Mouse (Mus musculus) ovary, adult 10 weeks (tissue): ENCODE results near the gene Naa16. TPM values are rescaled to one million over a fixed set of nuclear protein-coding genes. Genes with fewer than 3 reads are reported as not detected.

Source experiments
- polyA plus RNA-seq: library from polyadenylated mRNA; stranded (reverse); fragments of 350-450 nt; fragmentation: Illumina TruSeq; extraction: RNeasy Lipid Tissue Mini Kit (QIAGEN cat#74804); gene quantifications from one replicate; pipeline ENCODE4 v1.2.3, GENCODE M21; 2014

The Naa16 gene
- 78.3 TPM for polyA plus RNA-seq

GRCm38 (mm10) chr14:79390265-79390926 is at the start of gene Naa16:
Gene Naa16 (minus strand): TSS chr14:79390778.

DNA sequence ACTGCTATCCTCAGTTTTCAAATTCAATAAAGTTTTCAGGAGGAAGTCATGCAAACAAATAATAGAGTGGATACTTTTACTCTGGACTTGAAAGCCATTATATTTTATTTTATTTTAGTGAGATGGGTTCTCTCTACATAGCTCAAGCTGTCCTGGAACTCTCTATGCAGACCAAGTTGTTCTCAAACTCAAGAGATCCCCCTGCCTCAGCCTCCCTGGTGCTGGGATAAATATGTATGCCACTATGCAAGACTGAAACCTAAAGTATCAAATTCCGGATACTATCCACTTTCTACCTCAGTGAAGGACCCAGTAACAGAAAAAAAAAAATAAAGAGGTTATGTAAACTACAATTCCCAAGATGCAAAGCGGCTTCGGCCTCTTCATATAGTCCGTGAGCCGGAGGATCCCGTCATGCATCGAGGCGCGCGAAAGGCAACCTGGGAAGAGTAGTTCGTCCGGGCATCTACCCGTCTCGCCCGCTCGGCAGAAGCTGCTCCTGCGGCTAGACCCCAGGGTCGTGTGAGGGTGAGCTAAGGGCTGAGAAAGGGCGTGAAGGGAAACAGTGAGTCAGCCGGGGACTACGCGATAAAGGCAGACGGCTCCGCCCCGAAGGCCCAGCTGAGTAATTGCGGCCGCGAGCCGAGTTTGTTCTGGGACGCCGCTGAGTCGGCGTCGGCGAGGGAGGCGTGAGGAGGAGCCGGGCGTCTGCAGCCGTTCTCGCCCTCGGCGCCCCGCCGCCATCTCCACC is 35.6 kb upstream of the Naa16 start, which contains the start of gene Kbtbd7:
Gene Kbtbd7 (plus strand): TSS at position 533 of the 751 bp plus-strand sequence.

GRCm38 (mm10) chr14:79397321-79398122 is 6.9 kb upstream of the Naa16 start, which contains the start of gene Mtrf1:
Gene Mtrf1 (plus strand): TSS chr14:79397772.

GRCm38 (mm10) chr14:79301466-79301875 is 89.1 kb downstream of the Naa16 start, which contains the start of gene Rgcc:
Gene Rgcc (minus strand): TSS chr14:79301645.

Other genes with a start within 250 kb of the Naa16 start
- gene Zfp957, start 143.4 kb downstream of the Naa16 start, polyA plus RNA-seq = 5.0 TPM
- gene Rgcc, start 89.1 kb downstream of the Naa16 start, polyA plus RNA-seq = 12.4 TPM
- gene Mtrf1, start 7.0 kb upstream of the Naa16 start, polyA plus RNA-seq = 25.7 TPM
- gene Kbtbd7, start 35.7 kb upstream of the Naa16 start, polyA plus RNA-seq = 87.9 TPM
- 7.2 TPM for gene Kbtbd6, start 61.1 kb upstream of the Naa16 start, polyA plus RNA-seq
- gene Elf1, start 90.4 kb upstream of the Naa16 start, polyA plus RNA-seq = 84.8 TPM
- 65.3 TPM for gene Wbp4, start 90.7 kb upstream of the Naa16 start, polyA plus RNA-seq
- 407 TPM for gene Sugt1, start 196.9 kb upstream of the Naa16 start, polyA plus RNA-seq